Mouse (Mus musculus) thymus, adult 2 months (tissue): ENCODE results near the gene Plbd2. TPM values are rescaled to one million over a fixed set of nuclear protein-coding genes. Genes with fewer than 3 reads are reported as not detected.

Source experiments
- DNase-seq: peaks from one replicate; pipeline ENCODE4 v3.0.0; 2021
- H3K27ac ChIP-seq: fragments of 200-500 bp; 2 replicates; pipeline ENCODE4 v1.5.1; 2012; ENCODE audit warnings: low read length, control low read depth; ENCODE audit not compliant: control insufficient read depth, insufficient read depth
- H3K27me3 ChIP-seq: fragments of 200-500 bp; 2 replicates; pipeline ENCODE4 v1.6.1; 2012; ENCODE audit warnings: mild to moderate bottlenecking, low read length, moderate library complexity, mixed read lengths; ENCODE audit not compliant: control insufficient read depth, insufficient read depth
- H3K36me3 ChIP-seq: fragments of 200-500 bp; 2 replicates; pipeline ENCODE4 v1.6.1; 2012; ENCODE audit warnings: mild to moderate bottlenecking, low read length, moderate library complexity; ENCODE audit not compliant: control insufficient read depth, insufficient read depth
- H3K4me1 ChIP-seq: fragments of 200-500 bp; replicated peaks from 2 replicates; pipeline ENCODE4 v1.6.1; 2012; ENCODE audit warnings: low read length; ENCODE audit not compliant: control insufficient read depth, insufficient read depth
- H3K4me3 ChIP-seq: fragments of 200-500 bp; 2 replicates; pipeline ENCODE4 v1.5.1; 2012; ENCODE audit warnings: mild to moderate bottlenecking, low read length, control low read depth, moderate library complexity; ENCODE audit not compliant: control insufficient read depth, insufficient read depth
- CTCF ChIP-seq: fragments of 200-500 bp; IDR thresholded peaks from 2 replicates; pipeline ENCODE4 v1.5.1; 2012; ENCODE audit warnings: mild to moderate bottlenecking, control low read depth, low read length, moderate library complexity, borderline replicate concordance; ENCODE audit not compliant: control insufficient read depth, poor library complexity, insufficient read depth; ENCODE audit errors: extremely low read depth
- POLR2A ChIP-seq: fragments of 200-500 bp; IDR thresholded peaks from 2 replicates; pipeline ENCODE4 v1.6.1; 2012; ENCODE audit warnings: mild to moderate bottlenecking, low read length, control low read depth, moderate library complexity; ENCODE audit not compliant: control insufficient read depth, poor library complexity, insufficient read depth; ENCODE audit errors: extremely low read depth
- WGBS: fragments of 180-500 bp; shearing (Covaris S2); methylation state at CpG from one replicate; pipeline ENCODE4 v1.1.7; 2018; 5-methylcytosine and 5-hydroxymethylcytosine counted together
- polyA plus RNA-seq: library from polyadenylated mRNA; depleted of rRNA; stranded (reverse); fragments of >200 nt; gene quantifications from 2 replicates; pipeline ENCODE4 v1.2.3, GENCODE M21; 2012

Gene Plbd2
- polyA plus RNA-seq, 1 experiment: 31.5 TPM

DNA sequence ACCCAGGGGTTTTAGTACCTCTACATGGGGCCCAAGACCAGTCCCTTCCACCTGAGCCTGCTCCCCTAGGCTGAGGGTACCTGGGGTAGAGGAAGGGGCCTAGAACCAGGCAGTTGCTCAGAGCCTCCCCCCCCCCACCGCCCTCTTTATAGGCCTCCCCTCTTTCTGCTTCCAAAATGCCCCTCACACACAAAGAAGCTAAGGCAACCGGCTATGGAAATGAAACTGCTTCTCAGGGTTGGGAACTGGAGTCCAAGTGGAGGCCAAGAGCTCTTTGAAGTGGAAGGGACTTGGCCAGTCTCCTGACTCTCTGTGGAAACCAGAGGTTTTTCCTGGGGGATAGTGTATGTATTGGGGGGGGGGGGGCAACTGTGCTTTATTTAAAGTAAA lies 31.3 kb upstream of the Plbd2 start:
- peaks cover 39% of the 10 kb centered on the region for H3K36me3 ChIP-seq
- H3K27me3 ChIP-seq: no peaks in the 10 kb centered on the region
- 98% methylated on average over 2 of the region's 2 CpGs for WGBS
- DNase-seq: no peak
- 0 out of 2 replicates have a peak, but pooled peaks cover under 1% of the 10 kb centered on the region for H3K4me1 ChIP-seq
- TF ChIP-seq CTCF: no peak
- no peak for TF ChIP-seq POLR2A
- H3K27ac ChIP-seq: no peak overlapping the region
- no peak overlapping the region for H3K4me3 ChIP-seq

DNA sequence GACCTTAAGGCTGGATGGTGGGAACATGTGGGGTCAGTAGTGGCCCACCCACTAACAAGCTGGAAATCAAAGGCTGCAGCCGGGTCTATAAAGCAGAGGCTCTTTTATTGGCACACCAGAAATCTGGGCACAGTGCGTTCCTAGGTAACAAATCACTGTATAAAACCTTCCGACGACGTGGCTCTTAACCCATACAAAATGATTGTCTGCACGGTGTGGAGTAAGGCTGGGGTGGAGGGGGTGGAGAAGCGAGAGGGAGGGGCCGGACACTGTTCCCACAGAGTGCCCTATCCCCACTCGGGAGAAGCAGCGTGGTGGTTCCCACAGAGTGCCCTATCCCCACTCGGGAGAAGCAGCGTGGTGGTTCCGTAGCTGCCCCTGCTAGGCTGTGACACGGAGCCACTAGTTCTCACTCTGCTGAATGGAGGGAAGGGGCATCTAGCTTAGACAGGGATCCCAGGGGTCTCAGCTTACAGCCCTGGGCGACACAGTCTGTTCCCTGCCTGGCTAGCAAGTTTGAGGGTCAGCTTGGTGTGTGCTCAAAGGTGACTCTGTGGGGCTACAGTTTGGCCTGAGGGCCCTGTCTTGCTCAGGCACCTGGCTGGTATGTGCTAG lies 30.8 kb upstream of the Plbd2 start:
- 94% methylated on average over 15 of the region's 15 CpGs for WGBS
- DNase-seq: no peak
- Histone ChIP-seq H3K27me3 (no peaks in the 10 kb centered on the region), H3K27ac (no peak overlapping the region), H3K4me3 (no peak overlapping the region), H3K36me3 (peaks cover 33% of the 10 kb centered on the region), H3K4me1 (peaks cover 5% of the 10 kb centered on the region)
- TF ChIP-seq POLR2A (no peak), CTCF (no peak)

DNA sequence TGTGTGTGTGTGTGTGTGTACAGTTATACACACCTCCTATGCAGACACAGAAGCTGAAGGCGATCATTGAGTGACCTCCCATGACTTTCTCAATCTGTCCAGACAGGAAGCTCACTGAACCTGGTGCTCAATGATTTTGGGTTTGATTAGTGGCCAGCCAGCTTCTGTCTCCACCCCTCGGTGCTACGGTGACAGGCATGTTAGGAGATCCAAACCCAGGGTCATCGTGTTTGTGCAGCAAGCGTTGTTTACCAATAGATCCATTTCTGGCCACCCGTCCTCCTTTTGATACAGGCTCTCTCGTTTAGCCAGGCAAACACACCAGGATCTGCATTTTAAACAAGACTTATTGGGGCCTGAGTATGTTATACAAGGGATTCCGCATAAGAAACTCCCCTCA lies 28.2 kb upstream of the Plbd2 start:
- WGBS: 95% methylated on average over 8 of the region's 8 CpGs
- Histone ChIP-seq H3K36me3 (peaks cover 14% of the 10 kb centered on the region), H3K27me3 (no peaks in the 10 kb centered on the region), H3K4me1 (peaks cover 8% of the 10 kb centered on the region), H3K27ac (no peak overlapping the region), H3K4me3 (no peak overlapping the region)
- TF ChIP-seq CTCF (no peak), POLR2A (no peak)
- DNase-seq: no peak

DNA sequence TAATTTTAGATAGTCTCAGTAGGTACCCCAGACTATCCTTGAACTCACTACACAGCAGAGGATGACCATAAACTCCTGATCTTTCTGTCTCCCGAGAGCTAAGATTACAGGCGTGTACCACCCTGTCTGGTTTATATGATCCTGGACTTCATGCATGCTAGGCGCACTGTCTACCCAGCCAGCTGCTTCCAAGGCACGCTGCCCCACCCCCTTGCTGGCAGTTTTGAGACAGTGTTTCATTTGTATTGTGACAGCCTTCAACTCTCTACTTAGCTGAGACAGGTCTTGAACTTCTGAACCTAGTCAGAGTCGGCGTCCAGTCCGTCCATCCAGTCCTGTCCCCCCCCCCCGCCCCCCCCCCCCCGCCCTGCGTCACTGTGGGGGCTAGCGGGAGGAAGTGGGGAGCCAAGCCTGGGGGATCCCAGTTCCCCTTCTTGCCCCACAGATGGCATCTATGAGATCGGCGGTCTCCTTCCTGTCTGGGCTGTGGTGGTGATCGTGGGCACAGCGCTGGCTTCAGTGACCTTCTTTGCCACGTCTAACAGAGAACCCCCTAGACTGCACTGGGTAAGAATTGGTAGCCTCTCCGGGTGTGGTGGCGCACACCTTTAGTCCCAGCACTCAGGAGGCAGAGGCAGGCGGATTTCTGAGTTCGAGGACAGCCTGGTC lies 24.0 kb upstream of the Plbd2 start:
- WGBS: 26% methylated on average over 17 of the region's 20 CpGs
- Histone ChIP-seq H3K4me1 (peaks cover 8% of the 10 kb centered on the region), H3K4me3 (no peak overlapping the region), H3K27me3 (no peaks in the 10 kb centered on the region), H3K27ac (no peak overlapping the region), H3K36me3 (no peaks in the 10 kb centered on the region)
- TF ChIP-seq POLR2A (no peak), CTCF (no peak)
- no peak for DNase-seq

DNA sequence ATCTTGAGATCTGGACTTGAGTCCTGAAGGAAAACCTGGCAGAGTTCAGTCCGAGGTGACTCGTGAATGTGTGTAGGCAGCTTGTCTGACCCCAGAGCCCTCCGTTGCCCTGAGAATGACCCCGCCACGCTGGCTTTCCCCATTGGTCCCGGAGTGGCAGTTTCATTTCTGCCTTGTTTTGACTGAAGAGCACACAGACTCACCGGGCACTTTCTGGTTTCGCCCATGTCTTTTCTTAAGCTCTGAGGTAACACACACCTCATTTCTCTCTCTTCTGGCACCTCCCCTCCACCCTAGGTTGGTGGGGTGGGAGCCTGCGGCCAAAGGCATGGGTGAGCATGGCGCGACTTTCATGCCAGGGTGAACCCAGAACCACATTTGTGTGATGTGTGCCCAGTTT lies 22.9 kb upstream of the Plbd2 start:
- Histone ChIP-seq H3K4me1 (peaks cover 8% of the 10 kb centered on the region), H3K4me3 (no peak overlapping the region), H3K27me3 (no peaks in the 10 kb centered on the region), H3K27ac (no peak overlapping the region), H3K36me3 (no peaks in the 10 kb centered on the region)
- TF ChIP-seq POLR2A (no peak), CTCF (no peak)
- DNase-seq: no peak
- 61% methylated on average over 11 of the region's 11 CpGs for WGBS

DNA sequence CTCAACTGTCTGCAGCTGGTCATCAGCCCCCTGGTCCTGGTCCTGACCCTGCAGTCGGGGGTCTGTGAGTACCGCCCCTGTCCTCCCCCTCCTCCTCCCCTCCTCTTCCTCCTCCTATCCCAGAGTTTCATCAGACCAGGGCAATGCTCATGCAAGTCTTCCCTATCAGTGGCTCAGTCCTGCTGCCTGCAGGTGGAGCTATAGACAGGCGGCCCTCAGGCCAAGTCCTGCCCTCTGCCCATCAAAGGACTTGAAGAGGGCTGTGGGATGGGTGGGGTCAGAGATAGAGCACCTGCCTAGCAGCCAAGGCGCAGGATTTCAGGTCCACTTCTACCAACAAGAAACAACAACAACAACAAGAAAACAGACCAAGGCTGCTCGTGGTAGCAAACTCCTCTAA lies 22.3 kb upstream of the Plbd2 start:
- no peaks in the 10 kb centered on the region for H3K36me3 ChIP-seq
- no peak overlapping the region for H3K4me3 ChIP-seq
- TF ChIP-seq CTCF (no peak), POLR2A (no peak)
- DNase-seq: no peak
- peaks cover 8% of the 10 kb centered on the region for H3K4me1 ChIP-seq
- H3K27ac ChIP-seq: no peak overlapping the region
- WGBS: 71% methylated on average over 5 of the region's 5 CpGs
- H3K27me3 ChIP-seq: no peaks in the 10 kb centered on the region

DNA sequence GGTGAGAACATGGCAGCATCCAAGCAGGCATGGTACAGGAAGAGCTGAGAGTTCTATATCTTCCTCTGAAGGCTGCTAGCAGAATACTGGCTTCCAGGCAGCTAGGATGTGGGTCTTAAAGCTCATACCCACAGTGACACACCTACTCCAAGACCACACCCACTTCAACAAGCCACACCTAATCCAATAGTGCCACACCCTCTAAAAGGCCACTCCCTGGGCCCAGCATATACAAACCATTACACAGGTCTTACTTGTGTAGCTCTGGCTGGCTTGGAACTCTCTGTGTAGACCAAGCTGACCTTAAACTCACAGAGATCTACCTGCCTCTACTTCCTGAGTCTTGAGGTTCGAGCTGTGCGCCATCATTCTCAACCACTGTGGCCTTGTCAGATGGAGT lies 21.3 kb upstream of the Plbd2 start:
- H3K27ac ChIP-seq: no peak overlapping the region
- TF ChIP-seq CTCF (no peak), POLR2A (no peak)
- H3K27me3 ChIP-seq: no peaks in the 10 kb centered on the region
- WGBS: 99% methylated on average over 2 of the region's 2 CpGs
- peaks cover 8% of the 10 kb centered on the region for H3K4me1 ChIP-seq
- no peaks in the 10 kb centered on the region for H3K36me3 ChIP-seq
- no peak overlapping the region for H3K4me3 ChIP-seq
- no peak for DNase-seq
